Mouse (Mus musculus): Measurements from ENCODE around the gene Dnah8. TPM values are rescaled to one million over a fixed set of nuclear protein-coding genes. Genes with fewer than 3 reads are reported as not detected.
"Not testable (repeated sequence)": the region's sequence is repeated elsewhere in the genome, so short reads cannot be mapped to it uniquely, and the experiment has no call there.

Dnah8 gene
- total RNA-seq (2015; ENCODE audit: low replicate concordance) (6.0 and 9.4 TPM in 2 replicates), total RNA-seq (2017; ENCODE audit: low replicate concordance) (9.3 and 12.0 TPM in 2 replicates)

DNA sequence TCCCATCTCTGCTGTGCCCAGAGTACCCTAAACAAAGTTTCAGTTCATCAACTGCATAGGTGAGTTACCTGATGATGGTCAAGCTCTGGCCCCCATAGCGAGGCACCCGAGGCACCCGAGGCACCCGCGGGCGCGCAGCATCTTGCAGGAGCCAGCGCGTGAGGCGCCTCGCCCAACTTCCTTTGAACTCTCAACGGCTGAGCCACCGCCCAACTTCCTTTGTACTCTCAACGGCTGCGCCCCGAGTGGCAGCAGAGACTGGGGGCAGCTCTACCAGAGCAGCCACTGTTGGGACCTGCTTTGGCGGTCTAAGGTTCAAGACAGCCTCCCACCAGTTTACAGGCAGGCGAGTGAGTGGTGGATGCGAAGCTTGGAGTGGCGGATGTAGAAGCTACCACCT is at the start of gene Dnah8:
Gene Dnah8 (plus strand): TSS at position 223 of the 400 bp plus-strand sequence.
- not testable (repeated sequence) for ATAC-seq (replicated peaks; ENCODE audit: low FRiP score, poor library complexity, severe bottlenecking)

- no peak for ATAC-seq (replicated peaks; ENCODE audit: low FRiP score, poor library complexity, severe bottlenecking)
These were observed 49.4 kb upstream of the Dnah8 start for GRCm38 (mm10) chr17:30574783-30575075.

DNA sequence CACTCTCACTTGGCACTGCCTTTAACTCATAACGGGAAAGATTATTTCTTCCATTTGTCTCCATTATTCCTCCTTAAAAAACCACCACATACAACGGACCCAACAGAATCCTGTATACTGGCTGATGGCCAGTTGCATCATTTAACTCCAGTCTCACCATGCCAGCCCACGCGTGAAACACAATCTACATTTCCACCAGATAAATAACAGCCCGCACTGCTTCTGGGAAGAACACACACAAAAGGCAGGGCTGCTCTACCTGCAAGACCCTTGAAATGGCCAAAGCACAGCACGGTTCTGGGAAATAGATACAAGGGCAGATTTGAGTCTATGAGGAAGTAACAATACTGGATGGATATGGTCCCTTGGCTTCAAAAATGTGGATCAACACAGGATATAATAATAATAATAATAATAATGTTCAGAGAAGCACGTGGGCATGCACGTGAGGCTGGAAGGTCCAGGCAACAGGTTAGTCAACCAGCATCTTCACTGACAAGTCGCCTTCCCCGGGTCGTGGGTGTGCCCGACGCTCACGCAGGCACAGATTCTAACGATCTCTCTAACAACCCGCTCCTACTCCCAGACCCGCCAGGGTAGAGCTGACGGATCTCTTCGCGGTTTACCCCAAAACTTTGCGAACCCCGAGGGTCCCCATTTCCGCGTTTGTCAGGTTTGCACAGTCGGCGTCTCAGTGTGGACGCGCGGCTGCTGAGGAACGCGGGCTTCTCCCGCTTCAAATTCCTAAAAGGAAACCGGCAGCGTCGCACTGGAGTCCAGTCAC is 48.8 kb upstream of the Dnah8 start:
- ATAC-seq (replicated peaks; ENCODE audit: low FRiP score, poor library complexity, severe bottlenecking): 0 out of 2 replicates have a peak, but pooled peaks have one; percentile 43

DNA sequence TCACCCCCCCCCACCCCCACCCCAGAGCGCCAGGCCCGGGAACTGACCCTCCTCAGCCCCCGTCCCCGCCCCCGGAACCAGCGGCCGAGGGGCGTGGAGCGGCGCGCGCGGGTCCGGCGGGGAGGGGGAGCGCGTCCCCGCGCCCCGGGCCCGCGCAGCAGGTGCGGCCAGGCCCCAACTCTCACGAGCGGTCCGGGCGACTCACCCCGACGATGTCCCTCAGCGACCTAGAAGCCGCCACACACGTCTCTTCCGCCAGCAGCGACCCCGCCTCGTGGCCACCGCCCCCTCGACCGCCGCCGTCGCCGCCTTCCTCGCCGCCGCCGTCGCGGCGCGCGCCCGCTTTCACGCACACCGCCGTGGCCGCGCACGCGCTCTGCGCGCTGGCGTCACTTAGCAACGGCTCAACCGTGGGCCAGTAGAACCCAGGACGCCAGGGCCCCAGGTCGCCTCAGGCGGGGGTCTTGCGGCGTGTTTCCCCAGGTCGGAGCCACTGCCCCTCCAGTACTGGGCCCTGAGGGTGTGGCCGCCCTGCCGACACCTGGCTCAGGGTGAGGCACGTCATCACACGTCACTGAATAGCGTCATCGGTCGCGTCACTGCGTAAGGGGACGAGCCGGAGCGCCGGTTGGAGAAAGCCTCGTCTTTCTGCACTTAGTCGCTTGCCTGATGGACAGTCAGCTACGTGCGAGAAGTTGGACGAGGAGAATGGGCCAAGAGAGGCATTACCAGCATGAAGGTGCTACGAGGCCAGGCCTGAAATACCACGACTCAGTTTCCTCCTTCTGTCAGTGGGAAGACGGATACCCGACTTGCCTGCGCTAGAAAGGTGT is 48.0 kb upstream of the Dnah8 start, which contains the start of gene Btbd9:
Gene Btbd9 (minus strand): TSS at position 548 of the 833 bp plus-strand sequence.
- ATAC-seq (replicated peaks; ENCODE audit: low FRiP score, poor library complexity, severe bottlenecking): peak; percentile 97

DNA sequence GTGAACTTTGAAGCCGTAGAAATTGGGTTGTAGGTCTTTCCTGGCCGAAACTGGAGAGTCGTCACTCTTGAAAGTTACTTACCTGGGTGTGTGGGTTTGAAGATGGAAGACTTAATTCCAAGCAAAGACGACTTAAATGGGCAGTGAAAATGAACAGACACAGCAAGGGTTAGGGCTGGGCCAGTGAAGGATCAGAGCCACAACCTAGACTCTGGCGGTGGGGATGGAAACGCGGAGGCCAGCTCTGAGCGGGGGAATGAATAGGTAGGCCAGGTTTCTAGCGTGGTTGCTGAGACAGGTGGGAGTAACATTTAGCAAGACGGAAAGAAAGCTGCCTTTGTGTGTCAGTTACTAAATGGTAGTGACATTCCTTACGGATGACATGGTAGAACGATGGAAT is 47.2 kb upstream of the Dnah8 start:
- ATAC-seq (replicated peaks; ENCODE audit: low FRiP score, poor library complexity, severe bottlenecking): no peak

- no peak for ATAC-seq (replicated peaks; ENCODE audit: low FRiP score, poor library complexity, severe bottlenecking)
These were observed 43.4 kb upstream of the Dnah8 start for GRCm38 (mm10) chr17:30580781-30581180.

GRCm38 (mm10) chr17:30581201-30581600 is 43.0 kb upstream of the Dnah8 start:
- ATAC-seq (replicated peaks; ENCODE audit: low FRiP score, poor library complexity, severe bottlenecking): no peak

DNA sequence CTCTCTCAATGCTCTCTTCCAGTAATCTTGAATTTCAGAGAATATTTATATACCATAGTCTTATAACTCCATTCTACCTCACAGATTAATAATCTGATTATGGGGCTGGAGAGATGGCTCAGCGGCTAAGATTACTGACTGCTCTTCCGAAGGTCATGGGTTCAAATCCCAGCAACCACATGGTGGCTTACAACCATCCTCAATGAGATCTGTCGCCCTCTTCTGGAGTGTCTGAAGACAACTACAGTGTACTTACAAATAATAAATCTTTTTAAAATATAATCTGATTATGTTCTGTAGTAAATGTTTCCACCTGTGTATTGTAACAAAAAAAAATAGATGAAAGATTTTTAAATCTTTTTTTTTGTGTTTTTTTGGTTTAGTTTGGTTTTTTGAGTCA is 41.8 kb upstream of the Dnah8 start:
- no peak for ATAC-seq (replicated peaks; ENCODE audit: low FRiP score, poor library complexity, severe bottlenecking)

DNA sequence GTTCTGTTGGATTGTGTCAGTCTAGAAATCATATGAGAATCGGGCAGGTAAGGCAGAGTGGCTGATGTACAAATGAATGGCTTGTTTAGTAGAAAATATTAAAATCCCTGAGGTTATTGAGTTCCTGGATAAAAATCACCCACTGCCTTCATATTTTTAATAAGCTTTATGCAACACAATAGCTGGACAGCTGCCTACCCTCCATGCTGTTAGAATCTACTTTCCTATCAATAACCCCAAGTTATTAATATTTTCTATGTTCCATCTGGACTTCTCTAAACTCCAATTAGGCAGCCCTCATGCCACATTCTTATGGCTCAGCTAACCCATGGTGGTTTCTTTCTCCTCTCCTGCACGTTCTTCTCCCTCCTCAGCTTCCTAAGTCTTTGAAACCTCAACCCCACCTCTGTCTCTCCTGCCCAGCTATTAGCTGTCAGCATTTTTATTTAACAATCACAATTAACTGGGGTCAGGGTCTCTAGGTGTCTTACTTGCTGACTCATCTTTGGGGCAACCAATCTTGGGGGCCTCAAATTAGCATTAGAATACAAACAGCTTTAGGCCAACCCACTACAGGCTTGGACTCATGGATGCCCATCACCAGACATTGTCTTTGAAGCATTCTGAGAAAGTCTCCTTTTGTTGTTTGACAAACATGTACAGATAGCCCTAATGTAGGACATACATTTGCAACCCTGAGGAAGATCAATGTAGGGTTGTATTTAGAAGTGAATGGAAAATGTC is 40.7 kb upstream of the Dnah8 start:
- no peak for ATAC-seq (replicated peaks; ENCODE audit: low FRiP score, poor library complexity, severe bottlenecking)

- ATAC-seq (replicated peaks; ENCODE audit: low FRiP score, poor library complexity, severe bottlenecking): no peak
These were observed 33.5 kb upstream of the Dnah8 start for GRCm38 (mm10) chr17:30590417-30591198.

- ATAC-seq (replicated peaks; ENCODE audit: low FRiP score, poor library complexity, severe bottlenecking): no peak
These were observed 29.7 kb upstream of the Dnah8 start for GRCm38 (mm10) chr17:30594407-30594806.

GRCm38 (mm10) chr17:30594846-30595245 is 29.3 kb upstream of the Dnah8 start:
- ATAC-seq (replicated peaks; ENCODE audit: low FRiP score, poor library complexity, severe bottlenecking): no peak

DNA sequence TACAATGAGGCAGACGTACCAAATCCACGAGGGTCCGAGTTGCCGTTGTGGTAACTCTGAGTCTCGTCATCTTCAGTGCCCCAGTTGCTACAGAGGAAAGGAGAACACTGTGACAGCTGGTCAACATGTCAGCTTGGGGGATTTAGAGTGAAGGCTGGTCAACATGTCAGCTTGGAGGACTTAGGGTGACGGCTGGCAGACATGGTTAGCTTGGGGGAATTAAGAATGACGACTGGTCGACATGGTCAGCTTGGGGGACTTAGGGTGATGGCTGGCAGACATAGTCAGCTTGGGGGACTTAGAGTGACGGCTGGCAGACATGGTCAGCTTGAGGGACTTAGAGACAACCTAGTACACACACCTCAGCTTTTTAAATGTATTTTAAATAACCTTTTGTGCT is 26.4 kb upstream of the Dnah8 start:
- ATAC-seq (replicated peaks; ENCODE audit: low FRiP score, poor library complexity, severe bottlenecking): no peak

GRCm38 (mm10) chr17:30598300-30598699 is 25.9 kb upstream of the Dnah8 start:
- no peak for ATAC-seq (replicated peaks; ENCODE audit: low FRiP score, poor library complexity, severe bottlenecking)

DNA sequence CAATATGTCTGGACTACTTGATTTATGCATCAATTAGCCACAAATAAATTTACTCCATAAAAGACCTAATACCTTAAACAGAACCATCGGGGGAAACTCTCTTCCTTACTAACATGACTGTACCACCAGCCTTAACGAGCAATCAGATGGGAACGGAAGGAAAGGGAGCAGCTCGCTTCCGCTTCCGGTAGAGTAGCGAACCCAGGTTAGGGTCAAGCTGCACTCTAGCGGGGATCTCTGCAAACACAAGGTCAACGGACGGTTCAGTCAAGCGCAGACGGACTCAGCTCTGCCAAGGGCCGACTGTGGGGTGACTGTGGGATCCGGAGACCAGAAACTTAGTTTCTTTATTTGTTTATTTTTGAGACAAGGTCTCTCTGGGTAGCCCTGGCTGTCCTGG is 22.0 kb upstream of the Dnah8 start:
- ATAC-seq (replicated peaks; ENCODE audit: low FRiP score, poor library complexity, severe bottlenecking): no peak

DNA sequence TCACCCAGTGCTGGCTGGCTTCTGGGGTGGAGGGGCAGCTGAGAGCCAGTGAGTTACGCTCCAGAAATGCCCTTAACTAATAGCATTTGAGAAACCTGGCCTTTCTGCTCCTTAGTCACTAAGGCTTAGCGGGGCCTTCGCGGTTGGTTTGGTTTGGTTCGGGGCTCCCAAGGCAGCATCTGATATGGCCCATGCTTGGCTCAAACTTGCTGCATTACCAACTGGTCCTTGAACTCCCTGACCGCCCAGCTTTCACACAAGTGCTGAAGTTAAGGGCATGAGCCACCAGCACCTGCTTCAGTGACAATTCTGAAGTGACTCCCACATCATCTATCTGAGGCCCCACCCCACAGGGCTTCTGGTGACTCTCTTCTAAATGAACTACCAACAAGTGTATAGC is 19.9 kb upstream of the Dnah8 start:
- ATAC-seq (replicated peaks; ENCODE audit: low FRiP score, poor library complexity, severe bottlenecking): no peak

GRCm38 (mm10) chr17:30605001-30605400 is 19.2 kb upstream of the Dnah8 start:
- ATAC-seq (replicated peaks; ENCODE audit: low FRiP score, poor library complexity, severe bottlenecking): no peak

DNA sequence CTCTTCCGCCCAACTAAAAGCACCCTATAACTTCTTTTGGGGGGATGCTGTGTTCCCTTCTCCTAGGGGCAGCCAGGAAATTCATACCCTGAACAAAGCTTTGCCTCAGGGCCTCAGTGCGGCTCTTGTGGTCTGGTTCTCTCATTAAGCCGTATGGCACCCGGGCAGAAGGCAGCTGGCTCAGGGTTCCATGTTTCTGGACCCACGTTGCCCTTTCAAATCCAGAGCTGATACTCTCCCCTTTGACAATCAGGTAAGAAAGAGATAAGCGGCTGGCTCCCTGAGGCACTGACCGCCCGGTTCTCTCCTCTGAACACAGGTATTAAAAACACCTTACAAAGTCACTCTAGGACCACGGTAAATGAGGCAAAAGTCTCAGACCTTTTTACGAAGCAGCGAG is 17.9 kb upstream of the Dnah8 start:
- no peak for ATAC-seq (replicated peaks; ENCODE audit: low FRiP score, poor library complexity, severe bottlenecking)

DNA sequence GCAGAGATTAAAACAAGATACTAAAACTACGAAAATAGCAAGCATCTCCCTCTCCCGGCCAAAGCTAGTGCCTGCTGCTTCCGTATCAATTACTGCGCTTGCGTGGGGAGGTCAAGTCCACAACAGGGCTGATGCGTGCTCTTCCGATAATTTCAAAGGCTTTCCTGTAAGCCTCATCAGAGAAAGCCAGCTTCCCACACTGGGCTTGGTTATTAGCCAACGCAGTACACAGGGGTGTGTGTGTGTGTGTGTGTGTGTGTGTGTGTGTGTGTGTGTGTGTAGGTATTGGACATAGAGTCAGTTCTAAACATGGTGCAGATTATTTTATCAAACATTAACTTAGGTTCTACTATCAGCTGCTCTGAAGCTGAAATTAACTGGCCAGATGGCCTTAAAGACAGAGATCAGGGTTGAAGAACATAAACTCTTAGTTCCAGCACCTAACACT is 17.5 kb upstream of the Dnah8 start:
- ATAC-seq (replicated peaks; ENCODE audit: low FRiP score, poor library complexity, severe bottlenecking): no peak

- ATAC-seq (replicated peaks; ENCODE audit: low FRiP score, poor library complexity, severe bottlenecking): no peak
These were observed 16.8 kb upstream of the Dnah8 start for GRCm38 (mm10) chr17:30607330-30607729.

All from erythroblast, adult 5-6 weeks (primary cell).